Mouse (Mus musculus): ENCODE measurements around the gene Gpbar1. TPM values are rescaled to one million over a fixed set of nuclear protein-coding genes. Genes with fewer than 3 reads are reported as not detected.

The Gpbar1 gene
- total RNA-seq (2021), result not detected
- long read RNA-seq, experiment 1, result 0 reads
- long read RNA-seq, experiment 2, result 0 reads

DNA sequence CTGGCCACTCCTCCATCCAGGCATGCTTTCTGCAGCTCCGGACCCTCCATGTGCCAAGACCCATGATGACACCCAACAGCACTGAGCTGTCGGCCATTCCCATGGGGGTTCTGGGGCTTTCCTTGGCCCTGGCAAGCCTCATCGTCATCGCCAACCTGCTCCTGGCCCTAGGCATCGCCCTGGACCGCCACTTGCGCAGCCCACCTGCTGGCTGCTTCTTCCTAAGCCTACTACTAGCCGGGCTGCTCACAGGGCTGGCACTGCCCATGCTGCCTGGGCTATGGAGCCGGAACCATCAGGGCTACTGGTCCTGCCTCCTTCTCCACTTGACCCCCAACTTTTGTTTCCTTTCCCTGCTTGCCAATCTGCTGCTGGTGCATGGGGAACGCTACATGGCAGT, at the start of gene Gpbar1:
TSS of gene Gpbar1 (plus strand) at position 13 of the 400 bp plus-strand sequence.
- intact Hi-C loops (cut with DNase I; ENCODE audit: low total_unique reads), result no loop called here
- DNase-seq, result no peak

DNA sequence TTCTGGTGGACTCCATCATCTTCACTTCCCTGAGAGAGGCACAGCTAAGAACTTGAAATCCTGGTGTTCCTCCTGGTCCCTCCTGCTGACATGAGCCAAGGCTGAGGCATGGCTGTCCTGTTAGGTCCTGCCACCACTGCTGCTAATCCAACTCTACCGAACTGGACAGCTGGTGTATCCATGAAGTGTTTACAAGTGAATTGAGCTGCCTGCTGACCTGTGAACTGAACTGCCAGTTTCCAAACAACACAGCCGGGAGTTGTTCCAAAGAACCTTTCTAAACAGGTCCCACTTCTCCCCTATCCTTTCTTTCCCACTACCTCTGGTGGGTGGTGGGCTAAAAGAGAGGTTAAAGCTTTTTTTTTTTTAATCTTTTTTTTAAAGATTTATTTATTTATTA, 48.4 kb upstream of the Gpbar1 start:
- DNase-seq, result no peak
- intact Hi-C loops (cut with DNase I; ENCODE audit: low total_unique reads), result no loop called here

DNA sequence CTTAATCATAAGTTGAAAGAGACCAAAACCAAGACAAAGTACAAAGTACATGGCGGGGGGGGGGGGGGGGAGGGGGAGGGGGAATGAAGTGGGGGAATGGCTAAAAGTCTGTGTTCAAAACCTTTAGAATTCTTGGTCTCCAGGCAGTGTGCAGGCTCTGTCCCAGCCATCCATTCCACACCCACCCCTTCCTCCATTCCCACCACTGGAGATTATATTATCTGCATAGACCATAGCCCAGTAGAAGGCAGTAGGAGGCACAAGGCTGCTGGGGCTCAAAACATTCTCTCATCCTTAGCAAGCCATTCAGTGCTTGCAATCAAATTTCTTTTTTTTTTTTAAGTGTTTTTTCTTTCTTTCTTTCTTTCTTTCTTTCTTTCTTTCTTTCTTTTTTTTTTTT, 47.4 kb upstream of the Gpbar1 start:
- no peak for DNase-seq
- intact Hi-C loops (cut with DNase I; ENCODE audit: low total_unique reads), result no loop called here

DNA sequence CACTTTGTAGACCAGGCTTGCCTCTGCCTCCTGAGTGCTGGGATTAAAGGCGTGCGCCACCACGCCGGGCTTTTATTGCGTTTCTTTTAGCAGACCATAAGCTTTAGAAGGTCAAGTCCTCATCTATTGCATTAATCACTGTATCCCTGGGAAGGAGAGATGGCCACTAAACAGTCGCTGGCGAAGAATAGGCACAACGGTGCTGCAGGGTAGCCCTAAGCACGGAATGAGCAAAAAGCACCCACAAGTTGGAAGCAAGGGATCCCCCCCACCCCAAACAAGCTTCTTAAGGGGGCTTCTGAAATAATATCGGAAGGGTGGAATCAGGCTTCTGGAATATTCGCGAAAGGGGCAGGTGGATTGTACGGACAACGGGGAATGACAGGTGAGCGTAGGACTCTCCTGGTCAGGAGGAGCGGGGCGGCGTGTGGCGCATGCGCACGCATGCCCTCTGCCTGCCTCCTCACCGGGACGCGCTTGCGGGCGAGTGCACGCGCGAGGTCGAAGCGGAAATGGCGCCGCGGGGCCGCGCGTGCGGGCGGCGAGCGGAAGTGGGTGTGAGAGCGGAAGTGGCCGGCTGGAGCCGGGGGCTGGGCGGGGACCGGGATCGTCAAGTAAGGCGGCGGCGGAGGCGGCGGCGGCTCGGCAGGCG, 42.3 kb upstream of the Gpbar1 start, which contains the start of gene Arpc2:
TSS of gene Arpc2 (plus strand) at position 147 of the 652 bp plus-strand sequence.
- intact Hi-C loops (cut with DNase I; ENCODE audit: low total_unique reads), result loop anchor here (5.0 kb wide), 1 partner anchor 46 kb away; the partner anchor contains the start of genes Aamp and Pnkd
- peak; percentile 96 for DNase-seq

DNA sequence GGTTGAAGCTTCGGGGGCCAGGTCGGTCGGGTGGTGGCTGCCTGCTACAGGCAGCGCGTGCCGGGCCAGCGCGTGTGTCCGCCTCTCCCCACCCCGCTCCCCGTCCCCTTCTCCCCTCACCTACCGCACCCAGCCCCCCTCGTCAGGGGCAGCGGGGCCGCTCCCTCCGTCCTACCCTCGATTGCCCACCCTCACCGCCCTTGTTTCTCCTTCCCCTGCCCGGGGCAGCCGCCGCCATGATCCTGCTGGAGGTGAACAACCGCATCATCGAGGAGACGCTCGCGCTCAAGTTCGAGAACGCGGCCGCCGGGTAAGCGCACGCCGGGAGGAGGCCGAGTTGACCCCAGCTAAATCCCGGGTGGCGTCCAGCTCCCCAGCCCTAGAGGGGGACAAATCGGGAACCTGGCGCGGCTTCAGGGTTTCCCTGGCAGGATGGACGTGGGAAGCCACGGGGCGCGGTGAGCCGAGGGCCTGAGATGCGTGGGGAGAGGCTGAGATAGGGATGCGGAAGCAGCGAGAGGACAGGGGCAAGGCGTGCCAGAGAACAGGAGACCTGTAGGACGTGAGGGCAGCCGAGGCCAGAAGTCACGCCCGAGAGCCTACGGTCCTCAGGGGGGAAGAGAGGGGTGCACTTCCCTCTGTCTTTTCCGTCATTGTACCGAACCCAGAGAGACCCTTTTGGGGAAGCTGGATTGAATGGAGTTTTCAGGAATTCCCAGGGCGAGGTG, 41.6 kb upstream of the Gpbar1 start:
- peak; percentile 50 for DNase-seq
- intact Hi-C loops (cut with DNase I; ENCODE audit: low total_unique reads), result loop anchor here (5.0 kb wide), 1 partner anchor 46 kb away; the partner anchor contains the start of genes Aamp and Pnkd

DNA sequence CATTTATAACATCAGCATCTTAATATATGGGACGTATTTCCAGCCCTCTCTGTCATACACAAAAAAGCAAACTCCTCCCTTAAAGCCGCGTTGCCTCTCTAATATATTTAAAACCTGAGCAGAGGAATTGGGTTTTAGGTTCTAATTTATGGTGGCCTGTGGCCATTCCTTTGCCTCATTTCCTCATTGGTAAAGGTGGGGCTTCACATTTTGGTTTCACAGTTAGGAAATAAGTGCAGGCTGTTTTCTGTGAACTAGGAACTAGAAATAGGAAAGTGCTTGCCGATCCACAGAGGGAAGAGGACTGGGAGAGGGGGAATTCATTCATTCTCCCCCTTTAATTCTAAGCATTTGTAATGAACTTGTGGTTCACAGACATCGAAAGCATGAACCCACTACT, 40.7 kb upstream of the Gpbar1 start:
- intact Hi-C loops (cut with DNase I; ENCODE audit: low total_unique reads), result loop anchor here (5.0 kb wide), 1 partner anchor 45 kb away; the partner anchor contains the start of genes Aamp and Pnkd
- no peak for DNase-seq

DNA sequence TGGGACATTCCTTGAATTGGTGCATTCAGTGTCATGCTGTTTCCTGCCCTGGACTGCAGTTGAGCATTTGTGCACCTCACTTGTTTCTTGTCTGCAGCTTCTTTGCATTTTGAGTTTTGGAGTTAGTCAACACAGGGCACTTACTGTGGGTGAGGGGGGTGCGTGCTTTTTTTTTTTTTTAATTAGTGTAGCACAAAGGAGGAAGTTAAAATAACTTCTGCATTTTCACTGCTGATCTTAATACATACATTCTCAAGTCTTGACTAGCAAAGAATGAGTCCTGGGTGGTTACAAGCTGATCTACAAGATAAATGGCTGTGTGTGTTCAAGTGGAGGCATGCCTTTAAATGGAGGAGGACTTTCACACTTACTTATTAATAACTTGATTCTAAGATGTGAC, 40.2 kb upstream of the Gpbar1 start:
- intact Hi-C loops (cut with DNase I; ENCODE audit: low total_unique reads), result loop anchor here (5.0 kb wide), 1 partner anchor 44 kb away; the partner anchor contains the start of genes Aamp and Pnkd
- no peak for DNase-seq

DNA sequence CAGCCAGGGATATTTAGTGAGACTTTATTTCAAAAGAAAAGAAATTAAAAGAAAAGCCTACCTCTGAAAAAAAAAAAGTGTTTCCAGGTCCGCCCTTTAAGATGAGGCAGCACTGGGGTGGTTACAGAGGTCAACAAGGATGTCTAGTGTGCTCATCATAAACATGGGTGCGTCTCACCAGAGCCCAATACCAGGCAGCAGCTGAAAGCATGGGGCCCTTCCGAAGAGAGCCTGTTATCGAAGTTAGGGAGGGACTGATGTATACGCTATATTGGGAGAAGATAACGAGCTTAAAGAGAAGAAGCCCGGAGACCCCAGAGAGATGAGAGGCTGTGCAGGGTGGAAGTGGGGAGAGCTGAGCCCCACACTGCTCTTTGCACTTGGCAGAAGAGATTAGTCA, 39.2 kb upstream of the Gpbar1 start:
- intact Hi-C loops (cut with DNase I; ENCODE audit: low total_unique reads), result loop anchor here (5.0 kb wide), 1 partner anchor 43 kb away; the partner anchor contains the start of genes Aamp and Pnkd
- DNase-seq, result no peak

DNA sequence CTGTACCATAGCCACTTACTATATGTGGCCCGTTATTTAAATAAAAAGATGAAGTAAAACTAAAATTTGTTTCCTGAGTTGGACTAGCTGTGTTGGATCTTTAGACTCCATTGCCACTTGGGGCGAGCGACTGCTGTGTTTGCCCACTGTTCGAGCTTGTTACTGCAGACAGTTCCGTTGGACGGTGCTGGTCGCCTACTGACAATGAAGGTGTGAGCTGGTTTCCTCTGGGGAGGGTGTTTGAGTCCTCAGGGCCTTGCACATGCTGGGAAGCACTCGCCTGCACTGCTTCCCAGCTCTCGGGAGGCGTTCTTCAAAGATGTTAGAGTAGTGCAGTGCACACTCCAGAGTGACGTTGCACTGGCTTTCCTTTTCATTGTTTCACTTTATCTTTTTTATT, 38.7 kb upstream of the Gpbar1 start:
- intact Hi-C loops (cut with DNase I; ENCODE audit: low total_unique reads), result loop anchor here (5.0 kb wide), 1 partner anchor 43 kb away; the partner anchor contains the start of genes Aamp and Pnkd
- DNase-seq, result no peak

DNA sequence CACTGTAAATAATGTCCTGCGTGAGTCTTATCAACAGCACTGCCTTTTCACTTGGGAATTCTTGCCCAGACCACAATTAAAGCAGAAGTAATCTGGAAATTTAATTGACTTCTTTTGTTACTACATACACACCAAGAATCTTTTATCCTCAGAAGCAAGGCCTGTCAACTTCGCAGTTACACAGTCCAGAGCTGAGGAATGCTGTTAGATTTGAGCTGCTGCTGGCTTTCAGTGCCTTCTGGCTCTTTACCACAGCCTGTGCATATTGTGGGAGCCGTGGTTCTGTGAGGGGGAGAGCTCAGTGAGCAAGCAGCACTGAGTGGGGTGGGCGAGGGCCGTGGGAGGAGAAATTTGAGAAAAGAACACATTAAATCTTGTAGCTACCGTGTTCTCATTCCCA, 38.0 kb upstream of the Gpbar1 start:
- intact Hi-C loops (cut with DNase I; ENCODE audit: low total_unique reads), result no loop called here
- DNase-seq, result no peak

DNA sequence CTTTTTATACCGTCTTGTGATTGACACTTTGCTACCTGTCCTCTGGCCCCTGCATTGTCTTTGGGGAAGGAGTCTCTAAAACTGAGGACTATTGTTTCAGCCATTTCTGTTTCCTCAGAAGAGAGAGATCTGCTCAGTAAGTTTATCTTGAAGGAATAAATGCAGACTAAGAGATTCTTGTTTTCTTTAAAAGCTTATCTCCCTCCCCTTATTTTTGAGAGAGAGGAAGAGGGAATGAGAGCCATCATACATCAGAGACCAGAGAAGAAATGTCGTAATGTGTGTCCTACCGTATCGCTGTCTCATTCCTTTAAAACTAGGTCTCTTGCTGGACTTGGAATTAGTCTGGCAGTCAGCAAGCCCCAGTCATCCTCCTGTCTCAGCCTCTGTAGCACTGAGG, 37.5 kb upstream of the Gpbar1 start:
- DNase-seq, result no peak
- intact Hi-C loops (cut with DNase I; ENCODE audit: low total_unique reads), result no loop called here

DNA sequence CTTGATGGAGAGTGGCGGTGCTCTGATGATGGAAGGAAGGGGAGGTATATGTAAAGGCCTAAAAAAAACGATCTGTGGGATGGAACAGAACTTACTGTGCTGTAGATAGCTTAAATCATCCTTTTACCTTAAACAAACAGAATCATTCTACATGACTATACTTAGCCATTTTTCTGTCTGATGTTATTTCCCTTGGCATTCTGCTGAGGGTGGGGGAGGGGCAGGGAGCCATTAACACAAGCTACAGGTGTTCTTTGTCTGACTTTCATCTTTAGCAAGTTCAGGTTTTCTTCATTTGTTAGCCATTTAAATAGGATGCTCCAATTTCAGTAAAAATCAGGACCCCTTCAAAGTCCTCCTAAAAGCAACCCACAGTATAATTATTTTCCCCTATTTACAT, 32.8 kb upstream of the Gpbar1 start:
- intact Hi-C loops (cut with DNase I; ENCODE audit: low total_unique reads), result no loop called here
- DNase-seq, result no peak

DNA sequence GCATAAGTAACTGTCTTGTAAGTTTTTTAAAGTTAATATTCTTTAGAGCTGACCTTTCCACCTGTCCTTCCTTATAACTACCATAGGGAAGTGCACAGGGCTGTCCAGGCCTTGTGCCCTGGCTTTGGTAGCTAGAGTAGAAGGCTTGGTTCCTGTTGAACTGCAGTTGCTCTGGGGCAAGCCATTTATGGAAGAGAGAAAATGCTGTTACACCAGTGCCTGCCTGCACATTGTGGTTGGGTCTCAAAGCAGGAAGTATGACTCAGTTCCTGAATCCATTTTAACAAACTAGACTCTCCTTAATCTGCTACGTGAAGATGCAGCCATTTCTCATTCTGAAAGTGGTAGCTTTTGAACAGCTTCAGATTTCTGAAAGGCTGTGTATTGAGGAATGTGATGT, 29.6 kb upstream of the Gpbar1 start:
- DNase-seq, result no peak
- intact Hi-C loops (cut with DNase I; ENCODE audit: low total_unique reads), result no loop called here

DNA sequence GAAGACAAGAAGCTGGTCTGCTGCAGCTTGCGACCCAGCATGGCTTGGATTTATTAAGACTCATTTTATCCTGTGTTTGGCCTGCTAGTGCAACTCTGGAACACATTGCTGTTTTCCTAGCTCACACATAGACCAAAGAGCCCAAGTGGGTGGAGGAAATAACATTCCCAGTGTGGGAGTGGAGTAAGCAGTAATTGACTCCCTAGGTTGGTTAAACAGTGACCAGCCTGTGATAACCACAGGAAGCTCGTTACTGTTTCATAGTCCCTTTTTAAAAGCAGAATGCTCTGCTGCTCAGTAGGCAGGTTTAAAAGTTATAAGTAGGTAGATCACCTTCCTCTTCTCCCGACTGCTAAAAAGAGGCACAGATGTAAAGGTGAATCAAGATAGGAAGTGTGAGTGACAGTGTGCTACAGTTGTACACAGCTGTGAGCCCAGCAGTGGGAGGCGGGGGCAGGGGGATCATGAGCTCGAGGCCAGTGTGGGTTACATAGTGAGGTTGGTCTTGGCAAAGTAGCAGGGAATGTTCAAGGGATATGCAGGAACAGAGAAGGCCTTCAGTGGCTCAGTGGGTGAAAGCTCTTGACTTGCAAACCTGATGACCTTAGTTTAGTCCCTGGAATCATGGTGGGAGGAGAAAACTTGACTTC, 28.9 kb upstream of the Gpbar1 start:
- DNase-seq, result no peak
- intact Hi-C loops (cut with DNase I; ENCODE audit: low total_unique reads), result no loop called here

DNA sequence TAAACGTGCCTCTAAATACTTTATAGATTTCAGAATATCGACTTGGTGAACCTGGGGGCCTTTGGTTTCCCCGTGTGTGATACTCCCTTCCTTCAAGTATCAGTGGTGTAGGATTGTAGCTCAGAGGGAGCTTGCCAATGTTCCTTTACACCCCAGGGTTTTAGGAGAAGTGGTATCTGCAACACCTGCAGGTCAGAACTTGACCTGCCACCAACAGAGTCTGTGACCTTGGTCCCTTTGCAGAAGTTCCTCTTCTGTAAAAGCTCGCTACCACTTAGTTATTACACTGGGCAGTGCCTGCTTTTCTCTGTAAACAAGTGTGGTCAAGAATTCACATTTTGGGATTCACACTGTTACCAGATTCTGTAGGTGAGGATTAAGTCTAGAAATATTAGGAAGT, 28.3 kb upstream of the Gpbar1 start:
- DNase-seq, result no peak
- intact Hi-C loops (cut with DNase I; ENCODE audit: low total_unique reads), result no loop called here

DNA sequence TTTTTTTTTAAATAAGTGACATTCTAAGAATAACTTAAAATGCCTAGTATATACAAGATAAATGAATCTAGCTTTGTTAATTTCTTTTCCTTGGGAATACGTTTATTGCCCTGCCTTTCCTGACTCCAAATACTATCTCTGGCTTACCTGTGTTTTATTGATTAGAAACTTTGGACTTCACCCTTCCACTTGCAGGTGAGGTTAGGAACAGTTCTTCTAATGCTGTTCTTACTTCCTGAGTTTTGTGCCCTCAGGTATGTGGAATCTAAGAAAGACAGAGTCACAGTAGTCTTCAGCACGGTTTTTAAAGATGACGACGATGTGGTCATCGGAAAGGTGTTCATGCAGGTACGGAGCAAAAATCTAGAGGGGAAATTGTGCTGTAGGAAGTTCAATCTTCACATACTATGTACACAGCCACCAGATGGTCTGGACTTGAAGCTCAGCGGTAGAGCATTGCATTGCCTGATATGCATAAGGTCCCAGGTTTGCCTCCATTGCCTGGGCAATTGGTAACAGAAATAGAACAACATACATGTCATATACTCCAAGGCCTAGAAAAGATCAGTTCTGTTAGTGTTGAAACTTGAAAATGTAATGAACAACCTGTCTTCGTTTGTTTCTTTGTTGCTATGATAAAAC, 22.5 kb upstream of the Gpbar1 start:
- DNase-seq, result no peak
- intact Hi-C loops (cut with DNase I; ENCODE audit: low total_unique reads), result no loop called here

DNA sequence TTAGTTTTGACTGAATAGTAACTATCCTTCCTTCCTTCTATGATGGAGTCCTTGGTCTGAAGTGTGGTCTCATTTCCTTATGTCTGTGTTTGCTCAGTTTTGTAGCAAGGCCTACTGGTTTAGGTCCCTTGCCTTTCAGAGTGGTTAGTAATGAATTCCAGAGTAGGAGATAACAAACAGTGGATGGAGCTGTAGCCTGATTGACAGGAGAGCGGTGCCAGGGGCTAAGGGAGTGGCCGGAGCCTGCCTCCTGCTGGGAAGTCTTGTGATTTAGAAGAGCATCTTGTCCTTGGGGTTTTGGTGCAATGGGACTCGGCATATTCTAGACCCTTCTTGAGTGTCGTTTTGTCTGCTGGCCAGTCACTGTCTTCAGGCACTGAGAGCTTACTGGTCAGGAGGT, 21.6 kb upstream of the Gpbar1 start:
- DNase-seq, result no peak

DNA sequence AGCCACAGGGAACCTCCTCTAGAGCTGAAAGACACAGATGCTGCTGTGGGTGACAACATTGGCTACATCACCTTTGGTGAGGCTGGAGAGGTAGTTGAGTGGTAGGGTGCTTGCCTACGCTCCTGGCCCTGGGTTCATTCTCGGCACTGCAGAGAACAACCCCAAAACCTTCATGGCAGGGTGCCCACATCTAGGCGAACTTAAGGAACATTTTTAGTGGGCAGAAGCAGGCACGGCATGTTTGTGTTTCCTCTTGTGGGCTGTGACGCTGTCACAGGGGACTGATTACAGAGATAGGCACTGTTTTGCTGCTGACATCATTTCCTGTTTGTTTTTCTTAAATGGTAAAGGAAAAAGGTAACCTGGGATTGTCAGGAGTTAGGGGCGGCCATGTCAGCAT, 15.8 kb upstream of the Gpbar1 start:
- no peak for DNase-seq
- intact Hi-C loops (cut with DNase I; ENCODE audit: low total_unique reads), result no loop called here

More for the DNA sequence above, 21.6 kb upstream of the Gpbar1 start:
- intact Hi-C loops (cut with DNase I; ENCODE audit: low total_unique reads), result no loop called here

DNA sequence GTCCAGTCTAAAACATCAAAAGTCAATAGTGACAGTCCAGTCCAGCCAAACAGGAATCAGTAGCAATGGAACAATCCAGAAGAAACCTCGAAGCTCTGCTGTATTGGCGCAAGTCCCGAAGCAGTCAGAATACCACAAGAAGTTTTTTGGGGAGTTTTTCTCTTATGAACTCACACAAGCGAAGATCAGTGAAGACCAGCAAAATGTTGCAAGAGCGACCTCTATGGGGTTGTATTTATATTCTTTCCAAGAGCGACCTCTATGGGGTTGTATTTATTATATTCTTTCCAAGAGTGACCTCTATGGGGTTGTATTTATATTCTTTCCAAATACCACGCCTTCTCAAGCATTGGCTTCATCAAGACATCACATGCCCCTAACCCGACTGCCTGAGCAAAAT, 9.6 kb upstream of the Gpbar1 start:
- intact Hi-C loops (cut with DNase I; ENCODE audit: low total_unique reads), result no loop called here

DNA sequence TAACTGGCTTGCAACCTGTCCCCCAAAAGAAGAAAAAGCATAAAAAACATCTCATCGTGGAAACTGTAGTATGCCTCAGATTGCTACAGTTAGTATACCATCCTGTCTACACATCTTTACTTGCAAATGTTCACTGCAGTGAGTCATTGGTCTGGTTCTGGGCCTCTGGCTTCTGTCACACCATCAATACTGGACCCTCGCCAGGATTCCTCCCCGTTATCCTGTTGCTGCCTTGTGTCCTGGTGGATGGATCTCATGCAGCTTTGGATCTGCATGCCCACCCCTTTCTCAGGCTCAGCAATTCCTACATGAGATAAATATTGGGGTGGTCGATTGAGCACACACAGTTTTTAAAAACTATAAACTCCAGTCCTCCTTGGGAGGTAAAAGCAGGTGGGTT, 6.7 kb upstream of the Gpbar1 start:
- DNase-seq, result no peak
- intact Hi-C loops (cut with DNase I; ENCODE audit: low total_unique reads), result no loop called here

More for the DNA sequence above, 9.6 kb upstream of the Gpbar1 start:
- DNase-seq, result no peak

All from gastrocnemius, postnatal 14 days (tissue).